Mouse (Mus musculus) thymus, postnatal 0 days (tissue): ENCODE measurements at regions not wholly inside any gene's neighbourhood (a gene's known extent, or its start where the extent isn't known, plus 50 kb on each side); places are given as distances from the start of the nearest gene placed in this dataset.

Source experiments
- DNase-seq: peaks from one replicate; pipeline ENCODE4 v3.0.0-alpha.2; 2015; ENCODE audit warnings: low spot score

DNA sequence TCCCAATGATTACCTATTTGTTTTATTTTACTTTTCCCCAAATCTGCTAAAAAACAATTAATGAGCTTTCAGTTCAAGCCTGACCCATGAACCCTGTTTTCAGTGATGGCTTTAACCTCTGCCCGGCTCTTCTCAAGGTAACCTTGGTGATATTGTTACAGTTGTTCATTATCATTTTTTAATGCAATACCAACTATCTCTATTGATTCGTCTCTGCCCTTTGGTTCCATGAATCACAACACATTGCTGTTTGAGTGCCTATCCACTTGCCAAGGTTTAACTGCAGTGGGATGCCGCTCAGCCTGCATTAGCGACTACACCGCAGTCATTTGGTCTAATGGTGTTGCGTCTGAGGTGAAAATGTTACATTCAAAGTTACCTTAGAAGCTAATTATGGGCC, 317.9 kb downstream of the Etnk1 start:
- DNase-seq, result no peak

DNA sequence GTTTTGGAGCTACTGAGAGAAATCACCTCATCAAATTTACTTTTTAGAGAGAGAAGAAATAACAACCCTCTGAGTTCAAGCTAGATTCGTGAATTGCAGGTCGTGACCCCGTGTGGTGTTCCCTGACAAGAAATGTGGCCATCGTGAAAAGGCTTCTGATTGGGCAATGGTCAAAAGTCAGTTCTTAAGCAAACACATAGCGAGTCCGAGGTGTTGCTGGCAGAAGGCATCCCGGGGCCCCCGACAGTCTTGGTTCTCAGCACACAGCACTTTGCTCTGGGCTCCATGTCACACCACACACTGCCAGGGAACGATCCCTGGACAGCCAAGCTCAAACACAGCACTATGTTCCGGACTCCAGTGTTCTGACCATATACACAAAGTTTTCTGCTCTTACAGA, 320.0 kb downstream of the Etnk1 start:
- DNase-seq, result no peak

DNA sequence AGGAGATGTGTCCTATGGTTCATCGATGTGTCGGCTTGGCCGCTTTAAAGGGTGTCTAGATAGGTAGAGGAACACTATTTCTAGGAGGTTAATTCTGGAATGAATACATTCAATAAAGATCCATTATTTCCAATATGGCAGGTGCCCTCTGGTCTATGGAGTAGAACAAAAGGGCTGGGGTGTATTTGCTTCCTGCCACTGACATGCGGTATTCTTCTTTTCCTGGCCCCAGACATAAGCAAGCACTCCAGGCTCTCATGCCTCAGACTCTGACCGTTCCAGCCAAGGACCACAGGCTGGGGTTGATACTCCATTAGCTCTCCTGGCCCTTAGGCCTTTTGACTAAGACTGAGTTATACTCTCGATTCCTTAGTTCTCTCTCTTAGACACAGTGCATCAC, 323.0 kb downstream of the Etnk1 start:
- no peak for DNase-seq

DNA sequence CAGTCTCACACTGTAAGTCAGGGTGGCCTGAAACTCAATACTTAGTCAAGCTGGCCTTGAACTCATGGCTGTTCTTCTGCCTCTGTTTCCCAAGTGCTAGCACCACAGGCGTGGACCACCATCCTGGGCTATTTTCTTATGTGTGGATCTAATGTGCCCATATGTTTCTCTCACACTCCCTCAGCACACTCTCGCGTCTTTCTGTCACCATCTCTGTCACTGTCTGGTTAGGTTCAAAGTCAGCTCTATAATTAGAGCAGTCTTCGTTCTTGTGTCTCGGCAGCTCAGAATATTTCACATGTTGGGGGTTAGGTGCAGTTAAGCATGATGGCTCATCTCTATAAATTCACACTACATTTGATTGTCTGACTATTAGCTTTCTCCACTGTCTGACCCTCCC, 324.4 kb downstream of the Etnk1 start:
- no peak for DNase-seq

DNA sequence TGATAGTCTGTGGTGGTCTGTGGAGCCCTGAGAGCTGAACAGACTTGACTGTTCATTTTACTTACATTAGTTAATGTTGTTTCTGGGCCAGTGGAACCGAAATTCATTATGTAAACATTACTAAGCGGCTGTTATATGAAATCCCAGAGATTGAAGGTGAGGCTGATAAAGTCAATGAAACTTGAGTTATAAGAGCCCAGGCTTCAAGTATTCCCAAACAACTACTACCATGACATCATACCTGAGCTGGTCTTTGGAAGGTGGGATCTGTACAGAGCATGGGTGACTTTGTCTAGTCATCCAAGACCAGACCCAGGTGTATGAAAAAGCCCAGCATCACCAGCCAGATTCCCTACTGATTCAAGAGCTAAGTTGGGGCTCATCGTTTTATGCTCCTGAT, 326.5 kb downstream of the Etnk1 start:
- DNase-seq, result no peak

DNA sequence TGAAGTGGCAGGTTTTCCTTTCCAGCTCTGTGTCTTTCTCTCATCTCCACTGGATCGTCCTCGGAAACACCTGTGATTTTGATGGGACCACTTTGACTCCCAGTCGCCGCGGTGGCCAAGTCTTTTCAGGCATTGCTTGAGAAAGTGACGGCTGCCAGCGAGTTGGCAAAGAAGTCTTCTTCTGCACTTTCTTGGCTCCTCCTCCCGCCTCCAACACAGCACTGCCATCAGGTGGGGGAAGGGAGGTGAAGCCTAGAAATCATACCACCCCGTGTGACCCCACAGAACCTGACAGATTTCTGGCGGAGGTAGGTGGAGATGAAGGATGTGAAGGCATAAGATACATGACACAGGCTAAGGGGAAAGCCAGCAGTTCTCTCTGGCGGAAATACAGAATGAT, 327.3 kb downstream of the Etnk1 start:
- DNase-seq, result no peak

DNA sequence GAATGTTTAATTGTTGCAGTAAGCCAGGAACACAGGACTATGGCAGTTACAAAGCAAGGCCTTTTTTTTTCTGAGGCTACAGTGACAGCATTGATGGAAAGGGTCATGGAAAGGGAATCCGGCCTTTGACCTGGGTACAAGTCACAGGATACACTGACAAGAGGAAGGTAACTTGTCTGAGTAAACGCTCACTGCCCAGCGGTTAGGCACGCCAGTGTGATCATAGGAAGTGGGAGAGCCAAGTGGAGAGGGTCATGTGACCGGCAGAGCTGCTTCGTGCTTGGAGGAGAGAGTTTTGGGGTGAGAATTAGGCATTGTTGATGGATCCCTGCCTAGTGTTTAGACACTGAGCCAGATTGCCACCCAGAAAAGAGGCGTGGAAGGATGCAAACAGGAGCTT, 327.9 kb downstream of the Etnk1 start:
- DNase-seq, result no peak

DNA sequence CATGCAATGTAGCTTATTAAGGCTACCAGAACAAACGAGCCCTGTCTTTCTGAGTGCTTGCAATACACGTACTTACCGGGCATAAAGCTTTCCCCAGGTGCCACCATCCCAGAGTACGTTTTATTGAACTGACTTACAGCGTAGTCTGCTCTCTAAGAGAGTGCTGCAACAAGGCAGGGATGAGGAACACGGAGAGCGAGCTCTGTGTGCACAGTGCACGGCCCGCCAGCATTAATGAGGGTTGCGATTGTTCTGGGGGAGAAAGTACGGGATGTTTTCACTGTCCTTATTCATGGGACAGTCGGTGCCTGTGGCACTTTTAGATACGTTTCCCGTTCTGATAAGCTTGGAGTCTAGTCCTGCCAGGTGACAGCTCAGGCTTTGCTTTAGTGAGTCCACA, 331.7 kb downstream of the Etnk1 start:
- no peak for DNase-seq

DNA sequence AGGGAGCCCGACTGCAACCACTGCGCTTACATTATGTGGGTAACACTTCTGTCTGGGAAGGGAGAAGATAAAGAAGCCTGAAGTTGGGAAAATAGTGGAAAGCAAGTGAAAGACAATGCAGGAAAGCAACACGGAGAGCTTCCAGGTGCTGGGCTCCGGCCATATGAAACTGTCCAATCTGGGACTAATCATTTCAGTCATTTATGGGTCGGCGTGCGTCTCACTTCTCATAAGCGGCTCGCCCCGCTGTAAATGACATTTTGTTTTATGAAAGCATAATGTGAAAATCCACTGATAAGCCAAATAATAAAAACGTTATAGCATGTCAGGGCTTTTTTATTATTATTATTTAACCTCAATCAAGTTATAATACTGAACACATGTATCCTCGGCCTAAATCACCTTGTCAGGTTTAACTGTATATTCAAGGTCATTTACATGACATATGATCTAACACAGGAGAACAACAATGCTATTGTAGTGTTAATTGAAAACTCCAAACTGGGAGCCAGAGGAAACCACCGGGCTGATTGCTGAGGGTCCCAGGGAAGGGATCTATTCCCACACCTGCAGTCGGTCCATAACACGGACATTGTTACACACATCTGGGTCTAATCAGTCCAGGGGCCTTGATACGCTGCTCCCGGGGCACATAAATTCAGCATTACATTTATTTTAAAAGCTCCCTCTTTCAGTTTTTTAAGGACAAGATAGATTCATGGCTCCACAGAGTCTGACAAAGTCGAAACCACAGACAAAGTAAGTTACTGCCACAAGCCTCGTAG, 332.4 kb downstream of the Etnk1 start:
- no peak for DNase-seq

DNA sequence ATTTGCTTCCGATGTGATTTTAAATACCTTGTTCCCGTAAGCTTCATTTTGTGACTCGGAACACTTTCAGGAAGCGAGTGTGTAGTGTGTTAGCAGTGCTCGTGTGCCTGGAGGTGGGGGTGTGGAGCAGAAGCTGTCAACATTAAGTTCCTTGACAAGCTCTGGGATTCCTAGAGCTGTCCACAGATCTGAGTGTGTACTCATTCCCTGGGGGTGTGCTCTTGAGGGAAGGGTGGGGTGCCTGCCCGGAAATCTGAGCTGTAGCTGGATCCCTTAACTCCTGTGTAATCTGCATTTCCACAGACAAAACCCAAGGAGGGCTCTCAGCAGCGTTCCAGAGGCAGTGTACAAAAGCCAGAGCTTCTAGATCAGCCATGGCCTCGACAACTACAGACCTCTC, 335.8 kb downstream of the Etnk1 start:
- no peak for DNase-seq

DNA sequence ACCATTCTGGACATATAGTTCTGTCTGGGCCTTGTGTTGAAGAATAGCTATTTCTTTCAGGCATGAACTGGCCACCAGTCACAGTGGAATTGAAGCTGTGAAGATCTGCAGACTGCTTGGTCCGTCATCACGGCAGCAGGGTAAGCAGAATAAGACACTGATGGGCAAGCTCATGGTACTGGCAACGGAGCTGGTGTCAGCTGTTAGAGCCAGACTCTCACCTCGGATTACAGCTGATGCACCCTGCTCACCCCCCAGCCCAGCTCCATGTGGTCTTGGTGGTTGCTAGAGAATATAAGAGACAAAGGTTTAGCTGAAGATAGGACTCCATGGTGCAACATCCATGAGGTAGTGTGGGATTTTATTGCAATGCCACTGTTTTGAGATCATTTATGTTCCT, 336.9 kb downstream of the Etnk1 start:
- DNase-seq, result no peak

DNA sequence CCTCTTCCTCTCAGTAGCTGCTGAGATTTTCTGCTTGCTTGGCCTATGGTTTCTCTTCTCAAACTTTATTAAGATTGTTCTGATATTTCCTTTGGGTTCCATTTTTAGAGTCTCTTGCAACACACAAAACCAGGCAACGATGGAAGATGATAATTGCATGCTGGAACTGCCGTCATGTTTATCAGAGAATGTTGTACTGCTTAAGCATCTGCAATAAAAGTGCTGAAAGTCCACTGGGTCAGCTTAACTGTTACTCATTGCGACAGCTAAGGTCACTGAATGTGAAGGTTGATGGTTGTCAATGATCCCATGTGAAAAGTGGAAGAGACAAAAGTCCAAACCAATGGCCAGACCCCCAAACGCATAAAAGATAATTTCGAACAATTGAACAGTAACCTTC, 346.4 kb downstream of the Etnk1 start:
- DNase-seq, result no peak

DNA sequence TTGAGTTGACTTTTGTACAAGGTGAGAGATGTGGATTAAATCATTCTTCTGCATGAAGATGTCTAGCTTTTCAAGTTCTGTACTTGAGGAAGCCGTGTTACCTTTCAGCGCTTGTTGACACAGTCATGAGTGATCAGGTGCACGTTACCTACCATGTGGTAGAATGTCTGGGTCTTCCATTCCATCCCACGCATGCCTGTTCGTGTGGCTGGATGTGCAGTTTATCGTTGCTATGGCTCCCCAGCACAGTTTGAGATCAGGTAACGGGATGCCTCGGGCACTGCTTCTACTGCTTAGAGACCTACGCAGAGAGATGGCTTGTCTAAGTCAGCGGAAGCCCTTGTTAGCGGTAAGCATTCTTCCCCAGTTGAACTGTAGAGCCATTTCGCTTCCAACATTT, 348.1 kb downstream of the Etnk1 start:
- DNase-seq, result no peak

DNA sequence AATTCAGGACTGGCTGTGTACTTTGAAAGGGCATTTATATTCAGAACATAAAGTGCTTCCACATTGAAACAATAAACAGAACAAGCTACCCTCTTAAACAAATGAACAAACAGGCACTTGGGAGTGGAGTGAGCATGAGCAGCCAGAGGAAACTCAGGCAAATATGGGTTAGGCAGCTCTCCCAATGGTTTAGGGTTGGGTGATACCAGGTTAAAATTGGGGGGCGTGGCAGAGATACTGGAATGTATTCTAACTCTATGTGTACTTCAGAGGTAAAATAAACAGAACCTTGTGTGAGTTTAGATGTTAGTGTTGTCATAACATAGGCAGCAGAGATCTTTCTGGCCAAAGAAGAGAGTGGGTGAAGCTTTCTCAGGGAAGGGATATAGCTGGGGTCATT, 349.7 kb downstream of the Etnk1 start:
- DNase-seq, result no peak

DNA sequence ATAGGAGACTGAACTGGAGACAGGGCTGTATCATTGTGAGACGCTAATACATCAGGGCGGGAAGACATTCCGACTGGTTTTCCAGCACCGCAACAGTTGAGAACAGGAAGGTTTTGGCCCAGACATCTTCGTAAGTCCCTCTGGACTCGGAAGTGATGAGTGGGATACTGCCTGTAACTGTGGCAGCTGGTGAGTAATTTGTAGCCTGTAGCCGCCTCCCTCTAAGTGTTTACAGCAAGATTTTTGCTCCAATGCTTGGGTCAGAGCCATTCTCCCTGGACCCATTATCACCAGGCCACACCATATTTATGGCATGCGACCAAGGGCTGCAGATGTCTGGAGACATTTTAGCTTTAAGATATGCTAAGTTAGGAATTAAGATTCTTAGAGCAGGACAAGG, 351.5 kb downstream of the Etnk1 start:
- no peak for DNase-seq

DNA sequence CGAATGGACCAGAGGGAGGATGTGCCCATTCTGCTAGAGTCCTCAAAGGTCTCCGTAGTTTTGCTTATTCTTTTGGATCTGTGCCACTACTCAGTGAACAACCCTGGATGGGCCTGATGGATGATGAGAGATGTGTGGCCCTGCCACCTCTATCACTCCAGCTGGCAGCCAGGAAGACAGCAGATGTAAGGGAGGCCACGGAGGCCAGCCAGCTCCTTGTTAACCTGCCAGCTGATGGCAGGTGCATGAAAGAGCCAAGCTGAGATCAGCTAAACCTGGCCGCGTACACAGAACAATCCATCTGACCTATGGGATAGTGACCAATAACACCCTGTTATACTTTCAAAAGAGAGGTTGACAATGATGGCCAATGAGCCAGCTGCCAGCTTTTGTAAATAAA, 352.6 kb downstream of the Etnk1 start:
- no peak for DNase-seq

DNA sequence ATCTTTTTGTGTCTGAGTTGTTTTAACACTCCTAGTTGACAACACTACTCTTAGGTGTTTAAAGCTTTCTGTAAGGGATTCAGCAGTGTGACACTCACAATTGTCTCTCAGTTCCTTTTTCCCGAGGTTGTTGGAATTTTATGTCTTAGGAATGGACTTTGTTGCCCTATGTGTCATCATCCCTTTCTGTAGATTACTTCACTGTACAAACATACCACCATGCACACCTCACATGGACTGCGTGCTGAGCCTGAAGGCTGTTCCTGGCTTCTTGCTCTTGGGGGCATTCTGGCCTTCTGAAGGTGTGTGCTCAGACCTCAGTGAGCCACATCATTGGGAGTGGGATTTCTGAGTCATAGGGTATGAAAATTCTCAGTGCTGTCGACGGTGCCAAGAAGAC, 358.1 kb downstream of the Etnk1 start:
- no peak for DNase-seq

DNA sequence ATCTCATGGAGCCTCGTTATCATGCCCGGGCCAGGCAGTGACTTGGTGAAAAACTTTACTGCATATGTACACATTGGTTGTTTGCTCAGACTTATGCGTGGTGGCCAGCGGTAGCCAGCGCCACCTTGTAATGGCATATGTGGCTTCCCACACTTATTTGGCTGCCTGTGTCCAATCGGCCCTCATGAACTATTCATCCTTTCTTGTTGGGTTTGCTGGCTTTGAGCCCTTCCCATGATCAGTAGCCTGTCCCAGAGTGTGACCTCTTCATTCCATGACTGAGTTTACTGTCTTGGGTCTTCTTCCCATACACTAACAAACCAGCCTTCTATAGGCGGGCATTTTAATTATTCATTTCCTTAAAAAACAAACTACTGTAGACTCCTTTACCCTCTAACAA, 361.9 kb downstream of the Etnk1 start:
- no peak for DNase-seq

DNA sequence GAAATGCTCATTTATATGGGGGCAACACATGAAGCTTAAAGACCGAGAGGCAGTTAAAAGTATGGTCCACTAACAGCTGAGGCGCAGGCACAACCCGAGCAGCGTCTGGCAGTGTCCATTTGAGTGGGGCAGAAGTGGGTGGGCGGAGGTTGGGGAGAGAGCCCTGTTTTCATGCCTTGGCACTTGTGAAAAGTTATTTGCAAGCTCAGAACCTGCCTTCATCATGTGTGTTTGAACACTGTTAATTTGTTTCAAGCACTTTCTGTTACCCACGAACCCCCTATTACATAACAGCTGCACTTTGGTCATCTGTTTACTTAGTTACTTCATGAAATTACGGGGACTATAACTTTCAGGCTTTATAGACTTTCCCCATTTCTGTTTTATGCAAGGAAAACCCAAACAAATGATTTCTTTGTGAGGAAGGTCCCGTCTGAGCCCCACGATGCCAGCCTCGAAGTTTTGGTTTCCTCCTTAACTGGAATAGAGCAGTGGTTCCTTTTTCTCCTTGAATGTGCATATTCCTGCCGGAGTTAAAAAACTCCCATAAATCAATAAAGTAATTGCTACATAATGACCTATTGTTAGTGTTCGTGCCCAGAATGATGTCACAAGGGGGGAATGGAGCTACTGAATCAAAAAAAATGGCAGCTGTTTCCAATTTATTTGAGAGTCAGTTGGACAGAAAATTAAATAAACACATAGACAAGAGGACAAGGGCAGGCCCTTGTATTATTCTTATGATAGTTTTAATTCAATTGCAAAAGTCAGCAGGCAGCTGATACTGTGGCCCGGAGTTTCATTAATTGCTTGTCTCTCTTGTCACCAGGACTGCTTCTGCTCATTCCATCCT, 363.6 kb downstream of the Etnk1 start:
- no peak for DNase-seq

DNA sequence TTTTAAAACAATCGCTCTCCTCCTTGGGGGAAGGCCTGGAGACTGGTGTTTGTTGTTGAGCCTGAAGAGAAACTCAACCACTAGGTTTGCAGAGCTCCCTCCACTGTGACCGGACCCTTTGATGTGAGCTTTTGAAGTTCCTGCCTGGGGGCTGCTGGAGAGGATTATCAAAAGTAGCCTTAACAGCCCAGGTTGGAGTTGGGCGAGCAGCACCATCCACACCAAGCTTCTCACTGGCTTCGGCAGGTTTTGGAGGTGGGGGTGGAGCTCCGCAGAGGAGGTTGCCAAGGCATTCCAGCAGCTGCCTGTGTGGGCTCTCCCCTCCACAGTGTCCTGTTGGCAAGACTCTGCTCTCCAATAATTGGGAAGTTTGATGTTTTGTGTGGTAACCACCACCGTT, 364.5 kb downstream of the Etnk1 start:
- no peak for DNase-seq

DNA sequence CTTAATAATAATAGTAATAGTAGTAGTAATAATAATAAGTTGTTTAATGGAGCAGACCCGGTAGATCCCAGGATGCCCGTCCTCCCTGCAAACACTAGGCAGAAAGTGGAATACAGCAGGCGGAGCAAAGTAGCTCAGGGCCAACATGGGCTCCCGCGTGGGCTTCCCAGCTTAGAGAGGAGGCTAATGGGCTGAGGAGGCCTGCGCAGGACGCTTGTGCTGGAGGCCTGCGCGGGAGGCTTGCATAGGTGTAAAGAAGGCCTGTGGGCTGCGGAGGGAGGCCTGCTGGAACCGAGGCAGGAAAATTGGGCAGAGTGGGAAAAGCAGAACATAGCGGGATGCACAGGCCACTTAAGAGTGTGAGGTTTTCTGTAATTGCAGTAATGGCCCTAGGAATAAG, 365.4 kb downstream of the Etnk1 start:
- no peak for DNase-seq

DNA sequence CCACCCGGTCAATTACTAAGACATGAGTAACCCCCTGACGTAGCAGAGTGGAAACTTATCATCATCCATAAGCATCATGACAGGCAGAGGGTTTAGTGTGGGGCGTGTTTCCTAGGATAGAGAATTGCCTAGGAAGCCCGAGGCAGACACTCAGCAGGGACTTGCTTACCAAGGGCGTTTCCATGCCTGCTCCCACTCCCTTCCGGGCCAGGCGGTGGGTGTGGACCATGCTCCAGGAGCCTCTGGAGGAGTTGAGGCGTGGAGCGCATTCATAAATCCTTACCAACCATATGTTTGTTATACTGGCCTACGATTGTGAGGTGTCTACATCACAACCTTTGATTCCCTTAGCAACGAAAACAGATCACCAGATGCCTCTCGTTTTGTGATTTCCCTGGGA, 368.2 kb downstream of the Etnk1 start:
- DNase-seq, result no peak

DNA sequence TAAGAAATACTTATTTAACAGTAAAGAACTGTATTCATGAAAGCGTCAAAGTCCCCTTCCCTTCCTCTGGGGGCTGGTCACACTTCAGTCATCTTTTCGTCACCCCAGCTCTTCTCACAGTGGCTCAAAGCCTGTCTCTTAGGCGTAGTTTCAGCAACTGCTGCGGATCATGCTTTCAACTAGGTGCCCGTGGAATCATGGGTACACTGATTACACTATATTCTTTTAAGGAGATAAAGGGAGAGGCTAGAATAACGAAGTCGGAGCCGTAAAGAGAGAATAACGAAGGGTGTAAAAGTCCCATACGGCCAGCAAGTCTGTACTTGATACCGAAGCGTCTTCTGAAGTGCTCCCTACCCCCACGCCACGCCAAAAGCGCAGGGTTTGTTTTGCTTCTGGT, 368.7 kb downstream of the Etnk1 start:
- DNase-seq, result no peak
